Mouse (Mus musculus) adrenal gland, postnatal 10 days (tissue): ENCODE data around the gene Nr2e3. TPM values are rescaled to one million over a fixed set of nuclear protein-coding genes. Genes with fewer than 3 reads are reported as not detected.
"Not testable (repeated sequence)": the region's sequence is repeated elsewhere in the genome, so short reads cannot be mapped to it uniquely, and the experiment has no call there.

ENCODE experiments used
- DNase-seq: peaks from one replicate; pipeline ENCODE4 v3.0.0; 2021; ENCODE audit warnings: mixed read lengths
- total RNA-seq, 2 experiments: library from RNA; stranded (reverse); gene quantifications; 2 replicates each; pipeline ENCODE4 v1.2.3; 2021

The Nr2e3 gene
- total RNA-seq, 2 experiments from 2014 or later: not detected

- no peak for DNase-seq
Observed at GRCm38 (mm10) chr9:59951001-59951750, 9.3 kb downstream of the Nr2e3 start.

- DNase-seq: no peak
Observed at GRCm38 (mm10) chr9:59949981-59950380, 10.5 kb downstream of the Nr2e3 start.

- DNase-seq: no peak
Observed at GRCm38 (mm10) chr9:59949511-59949910, 10.9 kb downstream of the Nr2e3 start.

GRCm38 (mm10) chr9:59948691-59949250 lies 11.7 kb downstream of the Nr2e3 start:
- DNase-seq: no peak

GRCm38 (mm10) chr9:59948226-59948625 lies 12.2 kb downstream of the Nr2e3 start:
- DNase-seq: no peak

GRCm38 (mm10) chr9:59947271-59947670 lies 13.2 kb downstream of the Nr2e3 start:
- DNase-seq: no peak

GRCm38 (mm10) chr9:59945241-59945640 lies 15.2 kb downstream of the Nr2e3 start:
- no peak for DNase-seq

- no peak for DNase-seq
Observed at GRCm38 (mm10) chr9:59943826-59944225, 16.6 kb downstream of the Nr2e3 start.

- no peak for DNase-seq
Observed at GRCm38 (mm10) chr9:59942501-59943085, 17.9 kb downstream of the Nr2e3 start.

GRCm38 (mm10) chr9:59941885-59942350 lies 18.5 kb downstream of the Nr2e3 start:
- DNase-seq: no peak

GRCm38 (mm10) chr9:59940913-59941884 lies 19.3 kb downstream of the Nr2e3 start:
- DNase-seq: no peak

- no peak for DNase-seq
Observed at GRCm38 (mm10) chr9:59939691-59940090, 20.8 kb downstream of the Nr2e3 start.

GRCm38 (mm10) chr9:59938529-59938928 lies 21.9 kb downstream of the Nr2e3 start:
- no peak for DNase-seq

- DNase-seq: not testable (repeated sequence)
Observed at GRCm38 (mm10) chr9:59935866-59936265, 24.6 kb downstream of the Nr2e3 start.

- DNase-seq: no peak
Observed at GRCm38 (mm10) chr9:59930248-59930647, 30.2 kb downstream of the Nr2e3 start.

- no peak for DNase-seq
Observed at GRCm38 (mm10) chr9:59914761-59915160, 45.7 kb downstream of the Nr2e3 start.

GRCm38 (mm10) chr9:59903382-59903781 lies 57.1 kb downstream of the Nr2e3 start:
- no peak for DNase-seq

Other genes with a start within 250 kb of the Nr2e3 start
- 1 to 10 TPM; 4.3 to 9.0 TPM for gene Senp8, start 209.9 kb downstream of the Nr2e3 start, total RNA-seq
- 10 to 100 TPM; 11.4 to 19.2 TPM for gene Myo9a, start 209.8 kb downstream of the Nr2e3 start, total RNA-seq